Mouse (Mus musculus) embryonic facial prominence, embryonic 13.5 days (tissue): Measurements from ENCODE around the gene Krt5. TPM values are rescaled to one million over a fixed set of nuclear protein-coding genes. Genes with fewer than 3 reads are reported as not detected.
A peak's percentile ranks its signal among the peaks of the same experiment; 100 is the strongest.

Experiments
- ATAC-seq: fragments of 200-750 bp; cut with Nextera tagmentation; 2 replicates; pipeline ENCODE4 v1.8.0; 2017; ENCODE audit warnings: low read depth; ENCODE audit not compliant: insufficient number of reproducible peaks, insufficient read depth, low FRiP score, low TSS enrichment
- H3K27ac ChIP-seq: fragments of 300-500 bp; sonication (generic); 2 replicates; pipeline ENCODE4 v1.5.1; 2015; ENCODE audit warnings: moderate library complexity, mild to moderate bottlenecking, inconsistent platforms
- H3K27me3 ChIP-seq: fragments of 300-500 bp; sonication (generic); 2 replicates; pipeline ENCODE4 v1.6.1; 2015; ENCODE audit warnings: mild to moderate bottlenecking, inconsistent platforms
- H3K36me3 ChIP-seq: fragments of 300-500 bp; sonication (generic); 2 replicates; pipeline ENCODE4 v1.6.1; 2015; ENCODE audit warnings: mild to moderate bottlenecking, inconsistent platforms
- H3K4me1 ChIP-seq: fragments of 300-500 bp; sonication (generic); 2 replicates; pipeline ENCODE4 v1.6.1; 2015; ENCODE audit warnings: inconsistent platforms
- H3K4me2 ChIP-seq: fragments of 300-500 bp; sonication (generic); 2 replicates; pipeline ENCODE4 v1.6.1; 2015; ENCODE audit warnings: moderate library complexity, mild to moderate bottlenecking, inconsistent platforms
- H3K4me3 ChIP-seq: fragments of 300-500 bp; sonication (generic); 2 replicates; pipeline ENCODE4 v1.5.1; 2015; ENCODE audit warnings: mild to moderate bottlenecking, inconsistent platforms
- H3K9ac ChIP-seq: fragments of 300-500 bp; sonication (generic); 2 replicates; pipeline ENCODE4 v1.6.1; 2015; ENCODE audit warnings: mild to moderate bottlenecking, inconsistent platforms
- H3K9me3 ChIP-seq: fragments of 300-500 bp; sonication (generic); 2 replicates; pipeline ENCODE4 v1.6.1; 2016; ENCODE audit warnings: inconsistent platforms
- WGBS: fragments of 180-500 bp; shearing (Covaris S2); methylation state at CpG from one replicate; pipeline ENCODE4 v1.1.7; 2015; ENCODE audit warnings: mixed read lengths; 5-methylcytosine and 5-hydroxymethylcytosine counted together
- polyA plus RNA-seq: library from polyadenylated mRNA; unstranded; fragments of >200 nt; fragmentation: Nextera tagmentation; extraction: Ambion mirVana; gene quantifications from 2 replicates; pipeline ENCODE4 v1.2.1, GENCODE M21; 2015

Krt5 gene
- 403 and 498 TPM in 2 replicates for polyA plus RNA-seq

DNA sequence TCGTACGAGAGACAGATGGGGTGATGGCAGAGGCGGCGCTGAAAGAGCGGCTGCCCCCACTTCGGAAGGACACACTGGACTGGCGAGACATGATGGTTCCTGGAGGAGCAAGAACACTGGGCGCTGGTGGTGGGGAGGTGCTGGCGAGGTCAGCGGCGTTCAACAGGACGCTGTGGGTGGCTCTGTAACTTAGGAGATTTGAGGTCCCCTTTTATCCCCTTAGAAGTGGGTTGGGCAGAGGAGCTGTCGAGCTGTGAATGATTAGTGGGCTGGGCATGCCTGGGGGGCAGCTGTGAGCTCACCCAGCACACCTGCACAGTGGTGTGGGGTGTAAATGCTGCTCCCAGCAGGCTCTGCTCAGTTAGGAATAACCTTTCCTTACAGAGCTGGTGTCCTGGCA lies at the start of gene Krt5:
Krt5 (minus strand) TSS at position 179 of the 400 bp plus-strand sequence.
- H3K4me1 ChIP-seq = peaks cover 12% of the 10 kb centered on the region; the same call in 1 of the 2 replicates
- ATAC-seq = no peak
- H3K36me3 ChIP-seq = no peaks in the 10 kb centered on the region
- peak within 1 kb of the TSS; percentile 68 for H3K27ac ChIP-seq
- no peaks in the 10 kb centered on the region for H3K27me3 ChIP-seq
- peak within 1 kb of the TSS; percentile 36 for H3K4me3 ChIP-seq
- H3K9ac ChIP-seq = peak within 1 kb of the TSS; percentile 59
- H3K4me2 ChIP-seq = peak within 1 kb of the TSS; percentile 39
- no peaks in the 10 kb centered on the region for H3K9me3 ChIP-seq
- 60% methylated on average over 13 of the region's 13 CpGs for WGBS

- H3K4me2 ChIP-seq = no peak within 1 kb of the TSS
- no peaks in the 10 kb centered on the region for H3K4me1 ChIP-seq
- H3K4me3 ChIP-seq = no peak within 1 kb of the TSS
- ATAC-seq = no peak
- H3K36me3 ChIP-seq = no peaks in the 10 kb centered on the region
- H3K9me3 ChIP-seq = no peaks in the 10 kb centered on the region
- H3K9ac ChIP-seq = no peak within 1 kb of the TSS
- 53% methylated on average over 14 of the region's 14 CpGs for WGBS
- H3K27ac ChIP-seq = no peak within 1 kb of the TSS
- H3K27me3 ChIP-seq = peaks cover 5% of the 10 kb centered on the region
These were observed 30.0 kb upstream of the Krt5 start, which contains the start of gene Krt71 for GRCm38 (mm10) chr15:101742711-101743110. Krt71 (minus strand) TSS chr15:101743109.

DNA sequence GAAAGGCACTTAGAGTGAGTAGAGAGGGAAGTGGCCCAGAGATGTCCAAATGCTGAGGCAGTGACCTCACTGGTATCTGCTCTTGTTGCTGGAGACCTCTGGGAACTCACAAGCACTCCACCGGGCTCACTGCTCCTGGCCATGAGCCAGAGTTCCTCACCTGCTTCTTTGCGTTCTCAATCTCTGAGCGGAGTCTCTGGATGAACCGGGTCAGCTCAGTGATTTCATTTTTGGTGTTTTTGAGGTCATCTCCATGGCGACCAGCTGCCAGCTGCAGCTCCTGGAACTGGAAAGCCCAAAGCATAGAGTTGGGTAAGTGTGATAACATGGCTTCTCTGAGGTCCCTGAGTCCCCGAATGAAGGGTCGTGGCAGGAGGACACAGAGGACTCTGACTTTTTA lies 25.1 kb upstream of the Krt5 start:
- Histone ChIP-seq H3K27ac (no peak overlapping the region), H3K4me2 (no peak overlapping the region), H3K9ac (no peak overlapping the region), H3K27me3 (peaks cover 4% of the 10 kb centered on the region), H3K36me3 (no peaks in the 10 kb centered on the region), H3K4me3 (no peak overlapping the region), H3K4me1 (0 out of 2 replicates have a peak, but pooled peaks cover 6% of the 10 kb centered on the region), H3K9me3 (no peaks in the 10 kb centered on the region)
- ATAC-seq = no peak
- WGBS = 77% methylated on average over 7 of the region's 7 CpGs

DNA sequence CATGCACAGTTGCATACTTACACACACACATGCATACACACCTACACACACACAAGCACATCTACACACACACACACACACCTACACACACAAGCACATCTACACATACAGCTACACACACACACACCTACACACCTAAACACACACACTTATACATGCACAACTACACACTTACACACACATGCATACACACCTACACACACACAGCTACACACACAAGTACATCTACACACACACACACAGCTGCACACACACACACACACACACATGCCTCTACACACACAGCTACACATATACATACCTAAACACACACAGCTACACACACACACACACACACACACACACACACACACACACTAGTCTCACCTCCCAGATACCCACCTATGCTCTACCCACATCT lies 18.0 kb upstream of the Krt5 start:
- ATAC-seq = no peak
- H3K36me3 ChIP-seq = no peaks in the 10 kb centered on the region
- H3K9me3 ChIP-seq = no peaks in the 10 kb centered on the region
- peaks cover 3% of the 10 kb centered on the region; the same call in 1 of the 2 replicates for H3K27me3 ChIP-seq
- H3K27ac ChIP-seq = no peak overlapping the region
- no peak overlapping the region for H3K4me3 ChIP-seq
- no peak overlapping the region for H3K4me2 ChIP-seq
- H3K9ac ChIP-seq = no peak overlapping the region
- H3K4me1 ChIP-seq = 0 out of 2 replicates have a peak, but pooled peaks cover 6% of the 10 kb centered on the region

GRCm38 (mm10) chr15:101724686-101725085 lies 12.0 kb upstream of the Krt5 start:
- peaks cover 3% of the 10 kb centered on the region; the same call in 1 of the 2 replicates for H3K27me3 ChIP-seq
- WGBS = 70% methylated on average over 5 of the region's 5 CpGs
- ATAC-seq = no peak
- H3K9ac ChIP-seq = no peak overlapping the region
- no peaks in the 10 kb centered on the region for H3K4me1 ChIP-seq
- H3K4me2 ChIP-seq = no peak overlapping the region
- no peak overlapping the region for H3K27ac ChIP-seq
- no peak overlapping the region for H3K4me3 ChIP-seq
- no peaks in the 10 kb centered on the region for H3K36me3 ChIP-seq
- H3K9me3 ChIP-seq = no peaks in the 10 kb centered on the region

GRCm38 (mm10) chr15:101715831-101716230 lies 3.1 kb upstream of the Krt5 start:
- 54% methylated on average over 3 of the region's 3 CpGs for WGBS
- Histone ChIP-seq H3K9ac (no peak overlapping the region), H3K4me1 (peaks cover 12% of the 10 kb centered on the region; the same call in 1 of the 2 replicates), H3K27ac (peak overlapping the region; percentile 5; the same call in 1 of the 2 replicates), H3K4me2 (no peak overlapping the region), H3K9me3 (no peaks in the 10 kb centered on the region), H3K4me3 (no peak overlapping the region), H3K36me3 (no peaks in the 10 kb centered on the region), H3K27me3 (no peaks in the 10 kb centered on the region)
- ATAC-seq = no peak

GRCm38 (mm10) chr15:101714356-101714755 lies 1.7 kb upstream of the Krt5 start:
- Histone ChIP-seq H3K9me3 (no peaks in the 10 kb centered on the region), H3K4me3 (no peak overlapping the region), H3K27me3 (no peaks in the 10 kb centered on the region), H3K27ac (peak overlapping the region; percentile 23), H3K4me1 (peaks cover 12% of the 10 kb centered on the region; the same call in 1 of the 2 replicates), H3K36me3 (no peaks in the 10 kb centered on the region), H3K4me2 (no peak overlapping the region), H3K9ac (no peak overlapping the region)
- 78% methylated on average over 5 of the region's 5 CpGs for WGBS
- ATAC-seq = no peak

GRCm38 (mm10) chr15:101713731-101714130 lies 1.0 kb upstream of the Krt5 start:
- peaks cover 12% of the 10 kb centered on the region; the same call in 1 of the 2 replicates for H3K4me1 ChIP-seq
- H3K36me3 ChIP-seq = no peaks in the 10 kb centered on the region
- no peak overlapping the region for H3K9ac ChIP-seq
- WGBS = 62% methylated on average over 8 of the region's 8 CpGs
- no peaks in the 10 kb centered on the region for H3K27me3 ChIP-seq
- ATAC-seq = no peak
- H3K9me3 ChIP-seq = no peaks in the 10 kb centered on the region
- no peak overlapping the region for H3K4me3 ChIP-seq
- H3K27ac ChIP-seq = peak overlapping the region; percentile 23
- H3K4me2 ChIP-seq = no peak overlapping the region

GRCm38 (mm10) chr15:101708683-101709082 lies 4.0 kb downstream of the Krt5 start:
- ATAC-seq = no peak
- no peak overlapping the region for H3K27ac ChIP-seq
- H3K9ac ChIP-seq = no peak overlapping the region
- H3K36me3 ChIP-seq = no peaks in the 10 kb centered on the region
- H3K4me2 ChIP-seq = 0 out of 2 replicates have a peak overlapping the region, but pooled peaks have one; percentile 14
- peaks cover 5% of the 10 kb centered on the region; the same call in 1 of the 2 replicates for H3K4me1 ChIP-seq
- H3K9me3 ChIP-seq = no peaks in the 10 kb centered on the region
- H3K27me3 ChIP-seq = no peaks in the 10 kb centered on the region
- 67% methylated on average over 11 of the region's 11 CpGs for WGBS
- H3K4me3 ChIP-seq = no peak overlapping the region

GRCm38 (mm10) chr15:101707454-101707853 lies 5.2 kb downstream of the Krt5 start:
- WGBS = 92% methylated on average over 9 of the region's 9 CpGs
- ATAC-seq = no peak
- H3K4me2 ChIP-seq = no peak overlapping the region

GRCm38 (mm10) chr15:101704066-101704465 lies 8.6 kb downstream of the Krt5 start:
- ATAC-seq = no peak
- H3K4me3 ChIP-seq = no peak overlapping the region

More at GRCm38 (mm10) chr15:101707454-101707853, 5.2 kb downstream of the Krt5 start:
- Histone ChIP-seq H3K4me3 (no peak overlapping the region), H3K27me3 (no peaks in the 10 kb centered on the region), H3K4me1 (peaks cover 5% of the 10 kb centered on the region; the same call in 1 of the 2 replicates), H3K36me3 (no peaks in the 10 kb centered on the region), H3K9ac (no peak overlapping the region), H3K27ac (no peak overlapping the region), H3K9me3 (no peaks in the 10 kb centered on the region)

GRCm38 (mm10) chr15:101702380-101702779 lies 10.3 kb downstream of the Krt5 start:
- ATAC-seq = no peak
- H3K4me3 ChIP-seq = no peak overlapping the region
- H3K4me1 ChIP-seq = peaks cover 4% of the 10 kb centered on the region; the same call in 1 of the 2 replicates
- WGBS = 34% methylated on average over 2 of the region's 2 CpGs
- no peak overlapping the region for H3K27ac ChIP-seq
- H3K27me3 ChIP-seq = no peaks in the 10 kb centered on the region; the same call in 1 of the 2 replicates
- no peaks in the 10 kb centered on the region for H3K9me3 ChIP-seq
- no peak overlapping the region for H3K9ac ChIP-seq
- H3K4me2 ChIP-seq = no peak overlapping the region
- H3K36me3 ChIP-seq = no peaks in the 10 kb centered on the region

More at GRCm38 (mm10) chr15:101704066-101704465, 8.6 kb downstream of the Krt5 start:
- Histone ChIP-seq H3K4me2 (no peak overlapping the region), H3K36me3 (no peaks in the 10 kb centered on the region), H3K9me3 (no peaks in the 10 kb centered on the region), H3K9ac (no peak overlapping the region), H3K4me1 (no peaks in the 10 kb centered on the region), H3K27ac (no peak overlapping the region), H3K27me3 (no peaks in the 10 kb centered on the region)
- 72% methylated on average over 4 of the region's 4 CpGs for WGBS
